Mouse (Mus musculus): ENCODE data around the gene Vangl1.

GRCm38 (mm10) chr3:102203131-102203530, 1.4 kb downstream of the Vangl1 start:
- no peak for TF ChIP-seq CTCF (IDR thresholded peaks at IDR 0.05; ENCODE audit: low read depth)
- TF ChIP-seq EP300 (IDR thresholded peaks at IDR 0.05; ENCODE audit: low read depth), result no peak

Data from liver, embryonic 14.5 days (tissue).